Mouse (Mus musculus): ENCODE results near the gene Akr1a1.

DNA sequence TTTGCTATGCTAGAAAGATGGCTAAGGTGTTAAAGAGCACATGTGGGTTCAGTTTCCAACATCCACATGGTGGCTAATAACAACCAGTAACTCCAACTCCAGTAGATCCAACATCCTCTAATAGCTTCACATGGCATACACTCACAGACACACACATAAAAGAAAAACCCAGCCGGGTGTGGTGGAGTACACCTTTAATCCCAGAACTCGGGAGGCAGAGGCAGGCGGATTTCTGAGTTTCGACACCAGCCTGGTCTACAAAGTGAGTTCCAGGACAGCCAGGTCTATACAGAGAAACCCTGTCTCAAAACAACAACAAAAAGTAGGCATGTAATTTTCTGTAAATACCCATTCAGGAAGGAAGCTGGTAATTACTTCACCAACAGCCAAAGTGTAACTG is 26.6 kb downstream of the Akr1a1 start:
- no peak for TF ChIP-seq CTCF (IDR thresholded peaks at IDR 0.05; ENCODE audit: borderline replicate concordance, insufficient read depth, low read length)
- no peak for TF ChIP-seq POLR2A (IDR thresholded peaks at IDR 0.05; ENCODE audit: low read depth, low read length)
